Mouse (Mus musculus): Measurements from ENCODE around the gene Spata9. TPM values are rescaled to one million over a fixed set of nuclear protein-coding genes. Genes with fewer than 3 reads are reported as not detected.

Spata9 gene
- not detected in 2 replicates for polyA plus RNA-seq (2012; rRNA removed)

GRCm38 (mm10) chr13:75966850-75967249, at the start of gene Spata9:
Gene Spata9, plus strand, starts transcription at chr13:75967150.

GRCm38 (mm10) chr13:75943189-75944043, 23.5 kb upstream of the Spata9 start, which contains the start of gene Rhobtb3:
Gene Rhobtb3, minus strand, starts transcription at chr13:75943925.

GRCm38 (mm10) chr13:76017974-76018843, 51.3 kb downstream of the Spata9 start, which contains the start of gene Rfesd:
Gene Rfesd, minus strand, starts transcription at chr13:76018719.

Other genes with a start within 250 kb of the Spata9 start
- 17.0 and 22.7 TPM in 2 replicates for gene Glrx, start 127.3 kb upstream of the Spata9 start, polyA plus RNA-seq (2012; rRNA removed)
- gene Rhobtb3, start 23.2 kb upstream of the Spata9 start, polyA plus RNA-seq (2012; rRNA removed), result 32.6 and 35.4 TPM in 2 replicates
- 4.8 and 5.1 TPM in 2 replicates for gene Rfesd, start 51.6 kb downstream of the Spata9 start, polyA plus RNA-seq (2012; rRNA removed)
- gene Gpr150, start 89.8 kb downstream of the Spata9 start, polyA plus RNA-seq (2012; rRNA removed), result 0.14 TPM in 1 of 2 replicates, not detected in the other
- 4.3 and 5.9 TPM in 2 replicates for gene Arsk, start 131.5 kb downstream of the Spata9 start, polyA plus RNA-seq (2012; rRNA removed)
- gene Ttc37, start 131.6 kb downstream of the Spata9 start, polyA plus RNA-seq (2012; rRNA removed), result 8.5 and 10.4 TPM in 2 replicates

Measured in ovary, adult 2 months (tissue).